Mouse (Mus musculus) kidney, adult 2 months (tissue): ENCODE measurements around the gene Mier1. TPM values are rescaled to one million over a fixed set of nuclear protein-coding genes. Genes with fewer than 3 reads are reported as not detected.

Source experiments
- DNase-seq: peaks from one replicate; pipeline ENCODE4 v3.0.0; 2021
- H3K27ac ChIP-seq: fragments of 200-500 bp; 2 replicates; pipeline ENCODE4 v1.5.1; 2012; ENCODE audit warnings: low read depth, low read length, control low read depth, inconsistent platforms; ENCODE audit not compliant: insufficient read depth
- H3K27me3 ChIP-seq: fragments of 200-500 bp; replicated peaks from 2 replicates; pipeline ENCODE4 v1.6.1; 2012; ENCODE audit warnings: mild to moderate bottlenecking, moderate library complexity, low read length, inconsistent platforms; ENCODE audit not compliant: control insufficient read depth, insufficient read depth
- H3K36me3 ChIP-seq: fragments of 200-500 bp; 2 replicates; pipeline ENCODE4 v1.6.1; 2012; ENCODE audit warnings: mild to moderate bottlenecking, moderate library complexity, low read length, inconsistent platforms; ENCODE audit not compliant: control insufficient read depth, insufficient read depth
- H3K4me1 ChIP-seq: fragments of 200-500 bp; 2 replicates; pipeline ENCODE4 v1.6.1; 2011; ENCODE audit warnings: low read length; ENCODE audit not compliant: control insufficient read depth, insufficient read depth
- H3K4me3 ChIP-seq: fragments of 200-500 bp; 2 replicates; pipeline ENCODE4 v1.5.1; 2011; ENCODE audit warnings: mild to moderate bottlenecking, low read depth, low read length, control low read depth; ENCODE audit not compliant: insufficient read depth
- CTCF ChIP-seq: fragments of 200-500 bp; conservative IDR thresholded peaks from 2 replicates; pipeline ENCODE4 v1.5.1; 2011; ENCODE audit warnings: low read depth, mild to moderate bottlenecking, control low read depth, low read length, moderate library complexity, mixed read lengths; ENCODE audit not compliant: insufficient read depth, insufficient read length
- POLR2A ChIP-seq: fragments of 200-500 bp; IDR thresholded peaks from one replicate; pipeline ENCODE4 v1.6.1; 2011; ENCODE audit warnings: low read depth, low read length, control low read depth
- WGBS: fragments of 180-500 bp; shearing (Covaris S2); methylation state at CpG from one replicate; pipeline ENCODE4 v1.1.7; 2018; 5-methylcytosine and 5-hydroxymethylcytosine counted together
- polyA plus RNA-seq: library from polyadenylated mRNA; depleted of rRNA; stranded (reverse); fragments of >200 nt; gene quantifications from 2 replicates; pipeline ENCODE4 v1.2.3, GENCODE M21; 2012

Gene Mier1
- polyA plus RNA-seq, 1 experiment: 10.6 TPM

DNA sequence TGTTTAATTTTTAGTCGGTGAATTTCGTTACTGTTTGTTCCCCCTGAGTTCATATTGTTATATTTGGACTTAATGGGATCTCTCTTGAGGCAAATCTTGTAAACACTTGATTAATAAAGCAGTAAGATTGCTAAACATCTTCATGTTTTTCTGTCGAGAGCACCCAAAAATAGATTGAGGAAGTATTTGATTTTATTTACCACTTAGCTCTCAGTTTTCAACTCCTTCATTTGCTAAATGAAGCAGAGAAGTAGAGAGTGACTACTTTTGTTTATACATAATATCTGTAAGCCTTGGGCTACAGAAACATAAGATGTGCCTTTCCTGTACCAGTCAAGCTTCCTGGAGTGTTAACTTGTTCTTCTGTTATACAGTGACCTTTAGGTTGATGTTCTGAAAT is 6.2 kb downstream of the Mier1 start:
- DNase-seq: no peak
- Histone ChIP-seq H3K27me3 (no peaks in the 10 kb centered on the region), H3K27ac (no peak overlapping the region), H3K4me1 (peaks cover 14% of the 10 kb centered on the region; the same call in 1 of the 2 replicates), H3K4me3 (peak overlapping the region; percentile 100; the same call in 1 of the 2 replicates), H3K36me3 (no peaks in the 10 kb centered on the region)
- WGBS: 6% methylated on average over 3 of the region's 3 CpGs
- TF ChIP-seq CTCF (no peak), POLR2A (no peak)

DNA sequence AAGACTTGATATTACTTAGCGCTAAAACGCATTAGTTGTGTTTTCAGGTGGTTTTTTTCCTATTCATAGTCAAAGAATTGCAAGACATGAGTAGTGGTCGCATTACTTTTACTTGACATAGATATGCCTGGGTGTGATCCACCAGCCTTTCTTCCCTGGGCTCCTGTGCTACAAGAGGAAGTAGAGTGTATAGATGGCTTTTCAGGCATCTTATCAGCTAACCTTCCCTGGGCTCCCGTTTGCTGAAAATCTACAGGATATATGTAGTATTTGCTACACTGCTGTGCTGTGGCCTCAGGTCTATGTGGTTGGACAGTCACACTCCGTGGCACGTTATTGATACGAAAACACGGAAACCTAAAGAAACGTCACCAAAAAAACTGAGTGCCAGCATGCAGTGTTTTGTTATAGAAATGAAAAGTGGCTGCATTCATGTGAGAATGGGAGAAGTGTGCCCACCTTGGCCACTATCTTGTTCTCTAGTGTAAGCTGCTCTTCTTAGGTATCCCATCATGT is 6.7 kb downstream of the Mier1 start:
- no peaks in the 10 kb centered on the region for H3K36me3 ChIP-seq
- no peak for DNase-seq
- no peaks in the 10 kb centered on the region for H3K27me3 ChIP-seq
- TF ChIP-seq POLR2A (no peak), CTCF (no peak)
- peaks cover 12% of the 10 kb centered on the region; the same call in 1 of the 2 replicates for H3K4me1 ChIP-seq
- 67% methylated on average over 9 of the region's 9 CpGs for WGBS
- H3K27ac ChIP-seq: no peak overlapping the region
- no peak overlapping the region for H3K4me3 ChIP-seq

DNA sequence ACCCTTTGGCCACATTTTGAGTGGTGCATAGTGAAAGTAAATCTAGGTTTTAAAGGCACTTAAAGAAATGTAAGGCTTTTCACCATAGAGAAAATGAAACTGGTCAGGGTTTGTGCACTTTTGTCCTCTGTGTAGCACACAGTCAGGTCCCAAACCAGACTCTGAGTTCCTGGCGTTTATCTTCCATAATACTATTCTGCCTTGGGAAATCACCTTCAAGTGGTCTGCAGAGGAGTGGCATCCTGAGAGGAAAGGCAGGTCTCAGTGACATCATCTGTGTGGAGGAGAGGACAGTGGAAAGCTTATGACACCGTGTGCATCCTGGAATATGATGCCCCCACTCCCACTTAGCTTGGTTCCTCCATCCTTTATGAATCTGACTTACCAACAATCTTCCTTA is 8.9 kb downstream of the Mier1 start:
- Histone ChIP-seq H3K27me3 (no peaks in the 10 kb centered on the region), H3K4me1 (peaks cover 12% of the 10 kb centered on the region; the same call in 1 of the 2 replicates), H3K36me3 (no peaks in the 10 kb centered on the region), H3K4me3 (no peak overlapping the region), H3K27ac (no peak overlapping the region)
- DNase-seq: no peak
- TF ChIP-seq POLR2A (no peak), CTCF (no peak)
- WGBS: 25% methylated on average over 2 of the region's 2 CpGs

DNA sequence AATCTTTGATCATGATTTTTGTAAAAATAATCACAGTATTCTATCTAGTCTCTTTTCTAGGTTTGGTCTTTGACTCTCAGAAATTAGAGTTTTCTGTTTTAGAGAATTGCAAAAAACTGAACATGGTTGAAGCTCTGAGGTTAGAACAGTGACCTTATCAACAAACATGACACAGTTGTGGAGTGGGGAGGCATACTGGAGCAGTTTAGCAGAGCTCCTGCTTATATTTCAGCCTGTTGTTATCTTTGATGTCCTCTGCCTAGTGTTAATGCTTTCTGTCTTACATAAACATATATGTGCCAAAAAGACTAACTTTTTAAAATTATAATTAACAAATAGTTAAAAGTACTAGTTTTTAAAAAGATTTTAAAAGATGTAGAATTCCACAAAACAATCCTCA is 9.4 kb downstream of the Mier1 start:
- TF ChIP-seq POLR2A (no peak), CTCF (no peak)
- Histone ChIP-seq H3K27ac (no peak overlapping the region), H3K4me3 (no peak overlapping the region), H3K36me3 (no peaks in the 10 kb centered on the region), H3K4me1 (peaks cover 12% of the 10 kb centered on the region; the same call in 1 of the 2 replicates), H3K27me3 (no peaks in the 10 kb centered on the region)
- DNase-seq: no peak

DNA sequence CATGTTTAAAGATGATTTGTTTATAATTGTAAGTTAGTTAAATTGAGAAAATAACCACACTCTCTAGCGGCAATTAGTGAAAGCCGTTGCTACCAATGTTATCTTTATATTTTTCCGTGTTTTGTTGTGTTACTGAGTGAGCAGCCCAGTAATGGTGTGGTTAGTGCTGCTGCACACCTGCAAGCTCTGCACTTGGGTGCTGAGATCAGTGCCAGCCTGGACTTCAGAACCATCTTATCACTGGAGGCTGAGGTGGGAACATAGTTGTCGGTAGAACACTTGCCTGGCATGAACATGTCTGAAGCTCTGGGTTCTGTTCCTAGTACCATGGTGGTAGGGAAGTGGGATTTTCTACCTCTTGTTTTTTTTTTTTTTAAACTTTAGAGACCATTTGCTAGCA is 12.3 kb downstream of the Mier1 start:
- Histone ChIP-seq H3K36me3 (no peaks in the 10 kb centered on the region; the same call in 1 of the 2 replicates), H3K27me3 (no peaks in the 10 kb centered on the region), H3K4me3 (no peak overlapping the region), H3K27ac (no peak overlapping the region), H3K4me1 (peaks cover 6% of the 10 kb centered on the region; the same call in 1 of the 2 replicates)
- no peak for DNase-seq
- TF ChIP-seq POLR2A (no peak), CTCF (no peak)
- WGBS: 75% methylated on average over 4 of the region's 4 CpGs

DNA sequence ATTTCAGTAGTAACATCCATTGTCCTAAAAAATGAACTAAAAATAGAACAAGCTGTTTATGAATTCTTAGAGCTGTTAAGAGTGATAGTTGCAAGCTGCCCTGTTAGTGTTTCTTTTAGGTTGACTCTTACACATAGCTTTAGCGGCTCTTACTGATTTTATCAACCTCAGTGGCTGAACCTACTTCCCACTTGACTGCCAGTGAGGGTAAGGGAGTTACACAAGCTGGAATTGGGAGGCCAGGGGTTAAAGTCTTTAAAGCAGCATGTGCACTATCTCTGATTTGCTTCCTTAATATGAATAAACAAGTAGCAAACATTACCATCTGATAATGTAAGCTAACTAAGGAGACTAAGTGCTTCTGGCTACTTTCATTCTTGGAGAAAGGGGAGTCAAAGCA is 22.8 kb downstream of the Mier1 start:
- DNase-seq: peak; percentile 33
- Histone ChIP-seq H3K27me3 (no peaks in the 10 kb centered on the region), H3K4me3 (no peak overlapping the region), H3K27ac (peak overlapping the region; percentile 38), H3K4me1 (peaks cover 6% of the 10 kb centered on the region; the same call in 1 of the 2 replicates), H3K36me3 (peaks cover 4% of the 10 kb centered on the region)
- TF ChIP-seq CTCF (no peak), POLR2A (no peak)
- 36% methylated on average over 1 of the region's 1 CpGs for WGBS

DNA sequence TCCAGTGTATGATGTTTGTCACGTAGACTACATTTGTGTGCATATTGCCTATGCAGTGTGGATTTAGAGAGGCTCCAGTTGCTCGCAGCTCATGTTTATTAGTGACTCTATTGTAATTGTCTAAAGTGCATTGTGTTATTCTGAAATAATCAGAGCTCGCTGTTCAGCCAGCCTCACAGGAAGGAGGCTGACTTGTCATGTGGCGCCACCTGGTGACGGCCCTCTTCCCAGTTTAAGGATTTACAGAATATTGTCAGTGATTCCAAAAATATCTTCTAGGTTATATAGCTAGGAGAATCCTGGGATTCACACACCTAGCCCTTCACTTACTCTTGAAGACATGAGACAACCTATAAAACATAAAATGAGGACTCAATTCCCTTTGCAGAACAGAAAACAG is 32.1 kb downstream of the Mier1 start:
- Histone ChIP-seq H3K4me1 (no peaks in the 10 kb centered on the region), H3K27me3 (no peaks in the 10 kb centered on the region), H3K27ac (no peak overlapping the region), H3K4me3 (no peak overlapping the region), H3K36me3 (peaks cover 18% of the 10 kb centered on the region)
- DNase-seq: peak; percentile 75
- 30% methylated on average over 5 of the region's 5 CpGs for WGBS
- TF ChIP-seq CTCF (peak; percentile 87), POLR2A (no peak)
